Comparison of ENCODE assay signal across 14 mouse cellular contexts in genomic region chr7:109954622-109955401, GRCm38 (mm10). TPM values are rescaled to one million over a fixed set of nuclear protein-coding genes. Genes with fewer than 3 reads are reported as not detected.
DNase-seq lines count a peak whose midpoint lies in the region; ATAC-seq and TF ChIP-seq lines count a peak whose summit lies in the region.
"Had no signal": no experiment of that assay in that cellular context is flagged by ENCODE, and none has a peak within 500 bp of the region (broad histone marks: within the 10 kb centered on the region; RNA-seq: fewer than 3 reads in every experiment).

No protein-coding gene starts in this region.

- no peak for TF ChIP-seq POLR2A in kidney, adult 2 months (IDR thresholded peaks at IDR 0.05; ENCODE audit: low read depth, low read length)

- peak overlapping the region; percentile 69 for H3K27ac ChIP-seq in lung, embryonic 16.5 days (ENCODE audit: low read length)
- H3K27ac ChIP-seq in kidney, adult 2 months (ENCODE audit: insufficient read depth, low read depth, low read length), result peak overlapping the region; percentile 78
- no peak overlapping the region for H3K27ac ChIP-seq in midbrain, embryonic 11.5 days (ENCODE audit: low read depth, low read length)
- no peak overlapping the region for H3K27ac ChIP-seq in hindbrain, embryonic 12.5 days
- H3K27ac ChIP-seq: heart, embryonic 10.5 days; hindbrain, embryonic 14.5 days had no signal

- peak; percentile 89 for DNase-seq in heart, adult 11 months
- DNase-seq in heart, postnatal 36 days, result no peak
- no peak for DNase-seq in lung, postnatal 10 days
- peak; percentile 77 for DNase-seq in kidney, adult 2 months
- peak; percentile 56 to 62 for DNase-seq in kidney, postnatal 36 days
- DNase-seq in midbrain, embryonic 11.5 days (ENCODE audit: low spot score, missing footprints), result no peak
- DNase-seq: cerebellum, postnatal 14 days; liver; spleen, adult 18-20 months; thymus, postnatal 36 days had no signal

- H3K4me2 ChIP-seq in lung, embryonic 16.5 days (ENCODE audit: low read depth, low read length), result no peak overlapping the region
- H3K4me2 ChIP-seq in midbrain, embryonic 11.5 days, result no peak overlapping the region
- H3K4me2 ChIP-seq in hindbrain, embryonic 12.5 days (replicated peaks), result no peak overlapping the region
- H3K4me2 ChIP-seq: hindbrain, embryonic 14.5 days had no signal

- H3K27me3 ChIP-seq in lung, embryonic 16.5 days (ENCODE audit: control insufficient read depth, insufficient read depth, low read depth, low read length), result no peaks in the 10 kb centered on the region
- no peaks in the 10 kb centered on the region for H3K27me3 ChIP-seq in kidney, adult 2 months (replicated peaks; ENCODE audit: control insufficient read depth, insufficient read depth, low read length)
- no peaks in the 10 kb centered on the region for H3K27me3 ChIP-seq in midbrain, embryonic 11.5 days (ENCODE audit: control insufficient read depth, insufficient read depth, low read length)
- H3K27me3 ChIP-seq in hindbrain, embryonic 12.5 days, result no peaks in the 10 kb centered on the region

- no peak overlapping the region for H3K9ac ChIP-seq in lung, embryonic 16.5 days (ENCODE audit: low read length)
- H3K9ac ChIP-seq in midbrain, embryonic 11.5 days (ENCODE audit: low read length), result no peak overlapping the region
- no peak overlapping the region for H3K9ac ChIP-seq in hindbrain, embryonic 12.5 days
- H3K9ac ChIP-seq: hindbrain, embryonic 14.5 days had no signal

- 0 out of 2 replicates have a peak, but pooled peaks have one; percentile 30 for ATAC-seq in lung, embryonic 16.5 days (ENCODE audit: low read depth)
- ATAC-seq in midbrain, embryonic 11.5 days (ENCODE audit: low FRiP score), result no peak
- no peak for ATAC-seq in hindbrain, embryonic 12.5 days (ENCODE audit: low FRiP score)

- WGBS in lung, embryonic 16.5 days, result 38% methylated on average over 6 of the region's 6 CpGs
- WGBS in kidney, adult 2 months, result 45% methylated on average over 6 of the region's 6 CpGs
- 70% methylated on average over 6 of the region's 6 CpGs for WGBS in midbrain, embryonic 11.5 days
- 71% methylated on average over 6 of the region's 6 CpGs for WGBS in hindbrain, embryonic 12.5 days

- intact Hi-C loops in heart, postnatal 36 days (cut with DNase I), result no loop called here

- no peak overlapping the region for H3K4me3 ChIP-seq in lung, embryonic 16.5 days (ENCODE audit: low read length)
- H3K4me3 ChIP-seq in kidney, adult 2 months (ENCODE audit: insufficient read depth, low read depth, low read length), result peak overlapping the region; percentile 19; the same call in 1 of the 2 replicates
- no peak overlapping the region for H3K4me3 ChIP-seq in midbrain, embryonic 11.5 days (ENCODE audit: low read depth, low read length)
- no peak overlapping the region for H3K4me3 ChIP-seq in hindbrain, embryonic 12.5 days
- H3K4me3 ChIP-seq: heart, embryonic 10.5 days had no signal

- H3K4me1 ChIP-seq in lung, embryonic 16.5 days (replicated peaks; ENCODE audit: control insufficient read depth, insufficient read depth, low read length), result peaks cover 31% of the 10 kb centered on the region
- peaks cover 27% of the 10 kb centered on the region for H3K4me1 ChIP-seq in kidney, adult 2 months (ENCODE audit: control insufficient read depth, insufficient read depth, low read length)
- H3K4me1 ChIP-seq in midbrain, embryonic 11.5 days (ENCODE audit: control insufficient read depth, insufficient read depth, low read length), result peaks cover 20% of the 10 kb centered on the region
- H3K4me1 ChIP-seq in hindbrain, embryonic 12.5 days, result peaks cover 25% of the 10 kb centered on the region

- no peak for TF ChIP-seq CTCF in kidney, adult 2 months (conservative IDR thresholded peaks at IDR 0.05; ENCODE audit: insufficient read depth, insufficient read length, low read depth, low read length)

- H3K36me3 ChIP-seq in lung, embryonic 16.5 days (ENCODE audit: control insufficient read depth, insufficient read depth, low read length), result no peaks in the 10 kb centered on the region
- no peaks in the 10 kb centered on the region for H3K36me3 ChIP-seq in kidney, adult 2 months (ENCODE audit: control insufficient read depth, insufficient read depth, low read length)
- no peaks in the 10 kb centered on the region for H3K36me3 ChIP-seq in midbrain, embryonic 11.5 days (ENCODE audit: control insufficient read depth, insufficient read depth, low read length)
- no peaks in the 10 kb centered on the region for H3K36me3 ChIP-seq in hindbrain, embryonic 12.5 days
- H3K36me3 ChIP-seq: heart, embryonic 10.5 days had no signal

- no peaks in the 10 kb centered on the region for H3K9me3 ChIP-seq in lung, embryonic 16.5 days (ENCODE audit: control insufficient read depth, low read length)
- H3K9me3 ChIP-seq in midbrain, embryonic 11.5 days (ENCODE audit: control insufficient read depth, low read length), result no peaks in the 10 kb centered on the region
- no peaks in the 10 kb centered on the region for H3K9me3 ChIP-seq in hindbrain, embryonic 12.5 days (replicated peaks)
- H3K9me3 ChIP-seq: heart, embryonic 10.5 days had no signal

RNA-seq across cellular contexts. Expression of gene Dennd5a, which starts 5.5 kb away (rescaled TPM):
- 100 to 1,000 TPM; 134 to 147 TPM for total RNA-seq in heart, postnatal 36 days (2021)
- 32.5 and 32.9 TPM in 2 replicates for polyA plus RNA-seq in lung, embryonic 16.5 days (2015; fragmentation: Nextera tagmentation; extraction: Ambion mirVana)
- polyA plus RNA-seq in kidney, adult 2 months (2012; rRNA removed), result 66.6 and 67.6 TPM in 2 replicates
- polyA plus RNA-seq in midbrain, embryonic 11.5 days (2014; fragmentation: Nextera tagmentation; extraction: Ambion mirVana), result 52.4 and 53.0 TPM in 2 replicates
- polyA plus RNA-seq in hindbrain, embryonic 12.5 days (2016; fragmentation: Nextera tagmentation; extraction: Ambion mirVana), result 54.4 and 56.5 TPM in 2 replicates

RNA-seq across cellular contexts. Expression of gene Tmem41b, which starts 31.9 kb away (rescaled TPM):
- 10 to 100 TPM; 54.5 to 55.3 TPM for total RNA-seq in heart, postnatal 36 days (2021)
- 65.2 and 65.4 TPM in 2 replicates for polyA plus RNA-seq in lung, embryonic 16.5 days (2015; fragmentation: Nextera tagmentation; extraction: Ambion mirVana)
- 26.2 and 27.1 TPM in 2 replicates for polyA plus RNA-seq in kidney, adult 2 months (2012; rRNA removed)
- polyA plus RNA-seq in midbrain, embryonic 11.5 days (2014; fragmentation: Nextera tagmentation; extraction: Ambion mirVana), result 85.6 and 89.5 TPM in 2 replicates
- 72.0 and 88.0 TPM in 2 replicates for polyA plus RNA-seq in hindbrain, embryonic 12.5 days (2016; fragmentation: Nextera tagmentation; extraction: Ambion mirVana)

Comparison
In these comparisons a context has a peak if more than half of its experiments do, and no peak if none do; other contexts are left out.
1. DNase-seq: peak in heart, adult 11 months (single experiment), kidney, adult 2 months (single experiment) and kidney, postnatal 36 days (2 of 2); none in heart, postnatal 36 days (0 of 2), lung, postnatal 10 days (single experiment) and midbrain, embryonic 11.5 days (single experiment).
2. H3K27ac ChIP-seq: peak in lung, embryonic 16.5 days (single experiment) and kidney, adult 2 months (single experiment); none in midbrain, embryonic 11.5 days (single experiment) and hindbrain, embryonic 12.5 days (single experiment).